In the genomic region with DNA sequence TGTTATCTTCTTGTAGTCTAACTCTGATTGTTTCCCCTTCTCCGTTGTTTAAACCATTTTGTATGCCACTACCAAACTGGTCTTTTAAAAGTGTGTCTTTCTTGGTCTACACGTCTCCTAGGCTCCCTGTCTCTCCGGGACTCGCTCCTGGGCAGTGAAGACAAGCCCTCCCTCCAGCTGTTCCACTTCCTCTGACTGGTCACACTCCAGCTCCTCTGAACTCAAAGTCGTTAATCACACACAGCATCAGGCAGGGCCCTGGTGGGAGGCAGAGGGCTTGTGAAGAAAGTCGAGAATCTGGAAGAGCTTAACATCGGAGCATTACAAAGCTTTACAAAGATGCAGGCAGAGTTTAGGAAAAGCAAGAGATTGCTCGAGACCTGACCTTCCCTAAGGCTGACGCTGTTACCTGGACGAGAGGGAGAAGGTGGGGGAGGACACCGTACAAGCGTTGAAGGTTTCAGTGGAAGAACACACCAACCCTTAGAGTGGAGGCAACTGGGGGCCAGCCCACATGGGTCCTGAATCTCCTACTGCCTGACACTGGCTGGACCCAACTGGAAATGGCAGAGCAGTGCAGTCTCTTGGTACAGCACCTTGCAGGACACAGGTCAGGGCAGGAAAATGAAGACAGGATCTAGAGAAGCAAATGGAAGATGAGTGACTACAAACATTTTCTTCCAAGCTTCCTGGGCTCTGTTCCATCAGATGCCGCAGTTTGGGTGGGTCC, we compare ENCODE assay signal across 15 mouse cellular contexts. TPM values are rescaled to one million over a fixed set of nuclear protein-coding genes. Genes with fewer than 3 reads are reported as not detected.
DNase-seq lines count a peak whose midpoint lies in the region; ATAC-seq and TF ChIP-seq lines count a peak whose summit lies in the region.
"Had no signal": no experiment of that assay in that cellular context is flagged by ENCODE, and none has a peak within 500 bp of the region (broad histone marks: within the 10 kb centered on the region; RNA-seq: fewer than 3 reads in every experiment).

No protein-coding gene starts in this region.

- H3K9me3 ChIP-seq in megakaryocyte, embryonic 14.5 days: peaks cover 13% of the 10 kb centered on the region
- H3K9me3 ChIP-seq in kidney, postnatal 0 days (replicated peaks; ENCODE audit: low read length): no peaks in the 10 kb centered on the region; the same call in 1 of the 2 replicates
- no peaks in the 10 kb centered on the region for H3K9me3 ChIP-seq in lung, postnatal 0 days (ENCODE audit: low read length)
- H3K9me3 ChIP-seq in stomach, postnatal 0 days (ENCODE audit: control insufficient read depth, low read length): no peaks in the 10 kb centered on the region
- no peaks in the 10 kb centered on the region for H3K9me3 ChIP-seq in forebrain, embryonic 16.5 days (ENCODE audit: control insufficient read depth, low read length)
- H3K9me3 ChIP-seq: hindbrain, embryonic 13.5 days; midbrain, embryonic 12.5 days had no signal

- H3K4me1 ChIP-seq in megakaryocyte, embryonic 14.5 days: peaks cover 43% of the 10 kb centered on the region
- H3K4me1 ChIP-seq in kidney, postnatal 0 days (replicated peaks; ENCODE audit: insufficient read depth, low read length): peaks cover 14% of the 10 kb centered on the region
- peaks cover 7% of the 10 kb centered on the region; the same call in 1 of the 2 replicates for H3K4me1 ChIP-seq in lung, postnatal 0 days (ENCODE audit: insufficient read depth, low read depth, low read length)
- peaks cover 5% of the 10 kb centered on the region; the same call in 1 of the 2 replicates for H3K4me1 ChIP-seq in stomach, postnatal 0 days (replicated peaks; ENCODE audit: control insufficient read depth, insufficient read depth)
- H3K4me1 ChIP-seq in forebrain, embryonic 16.5 days (replicated peaks; ENCODE audit: control insufficient read depth, insufficient read depth, low read length): peaks cover 7% of the 10 kb centered on the region

- H3K9ac ChIP-seq in kidney, postnatal 0 days (ENCODE audit: low read depth, low read length): 0 out of 2 replicates have a peak overlapping the region, but pooled peaks have one; percentile 18
- no peak overlapping the region for H3K9ac ChIP-seq in lung, postnatal 0 days (replicated peaks; ENCODE audit: low read depth)
- no peak overlapping the region for H3K9ac ChIP-seq in stomach, postnatal 0 days (ENCODE audit: low read length)
- H3K9ac ChIP-seq in forebrain, embryonic 16.5 days (replicated peaks; ENCODE audit: low read depth, low read length): no peak overlapping the region
- H3K9ac ChIP-seq: hindbrain, embryonic 13.5 days; midbrain, embryonic 12.5 days had no signal

- peaks cover 15% of the 10 kb centered on the region for H3K36me3 ChIP-seq in megakaryocyte, embryonic 14.5 days (replicated peaks; ENCODE audit: low read length)
- H3K36me3 ChIP-seq in kidney, postnatal 0 days (ENCODE audit: insufficient read depth, low read length): no peaks in the 10 kb centered on the region
- no peaks in the 10 kb centered on the region for H3K36me3 ChIP-seq in lung, postnatal 0 days (ENCODE audit: insufficient read depth, low read length)
- H3K36me3 ChIP-seq in stomach, postnatal 0 days (ENCODE audit: control insufficient read depth, insufficient read depth, low read length): no peaks in the 10 kb centered on the region
- H3K36me3 ChIP-seq in forebrain, embryonic 16.5 days (ENCODE audit: control insufficient read depth, insufficient read depth): no peaks in the 10 kb centered on the region

- peak overlapping the region; percentile 39 for H3K4me2 ChIP-seq in kidney, postnatal 0 days (ENCODE audit: low read length)
- no peak overlapping the region for H3K4me2 ChIP-seq in lung, postnatal 0 days (replicated peaks; ENCODE audit: low read depth, low read length)
- no peak overlapping the region for H3K4me2 ChIP-seq in stomach, postnatal 0 days (replicated peaks; ENCODE audit: low read depth)
- no peak overlapping the region for H3K4me2 ChIP-seq in forebrain, embryonic 16.5 days (ENCODE audit: low read length)
- H3K4me2 ChIP-seq: heart, embryonic 11.5 days; hindbrain, embryonic 13.5 days; midbrain, embryonic 12.5 days had no signal

- no peak for TF ChIP-seq EP300 in lung, postnatal 0 days (IDR thresholded peaks at IDR 0.05)
- TF ChIP-seq EP300 in stomach, postnatal 0 days (optimal IDR thresholded peaks at IDR 0.05): no peak

- ATAC-seq in megakaryocyte, adult 5-6 weeks (ENCODE audit: poor library complexity, severe bottlenecking): no peak
- peak; percentile 87 for ATAC-seq in kidney, postnatal 0 days (replicated peaks; ENCODE audit: low FRiP score, low read depth)
- peak; percentile 85 for ATAC-seq in lung, postnatal 0 days
- peak; percentile 65; the same call in 1 of the 2 replicates for ATAC-seq in stomach, postnatal 0 days (ENCODE audit: low FRiP score, low TSS enrichment)
- ATAC-seq in forebrain, embryonic 16.5 days: no peak

- H3K4me3 ChIP-seq in megakaryocyte, embryonic 14.5 days (replicated peaks): peak overlapping the region; percentile 0
- no peak overlapping the region for H3K4me3 ChIP-seq in kidney, postnatal 0 days (replicated peaks; ENCODE audit: low read depth, low read length)
- H3K4me3 ChIP-seq in lung, postnatal 0 days (ENCODE audit: low read depth, low read length): no peak overlapping the region
- no peak overlapping the region for H3K4me3 ChIP-seq in stomach, postnatal 0 days (ENCODE audit: low read depth, low read length)
- no peak overlapping the region for H3K4me3 ChIP-seq in forebrain, embryonic 16.5 days (replicated peaks; ENCODE audit: low read length)
- H3K4me3 ChIP-seq: hindbrain, embryonic 13.5 days; midbrain, embryonic 12.5 days had no signal

- TF ChIP-seq CTCF in kidney, postnatal 0 days (IDR thresholded peaks at IDR 0.05; ENCODE audit: low read depth): no peak
- no peak for TF ChIP-seq CTCF in lung, postnatal 0 days (IDR thresholded peaks at IDR 0.05)
- no peak for TF ChIP-seq CTCF in stomach, postnatal 0 days (IDR thresholded peaks at IDR 0.05; ENCODE audit: low read depth)

- peak; percentile 95 for DNase-seq in kidney, postnatal 0 days (ENCODE audit: low spot score)
- DNase-seq in lung, postnatal 0 days (ENCODE audit: low spot score): peak; percentile 59
- no peak for DNase-seq in stomach, postnatal 0 days (ENCODE audit: low spot score)
- DNase-seq in layer of hippocampus, adult 9-10 months (ENCODE audit: low spot score): no peak
- DNase-seq: cerebellum, adult 9-10 months; right cerebral cortex, postnatal 14 days had no signal

- WGBS in kidney, postnatal 0 days: 10% methylated on average over 13 of the region's 13 CpGs
- WGBS in lung, postnatal 0 days: 27% methylated on average over 13 of the region's 13 CpGs
- WGBS in stomach, postnatal 0 days: 28% methylated on average over 13 of the region's 13 CpGs
- 56% methylated on average over 13 of the region's 13 CpGs for WGBS in forebrain, embryonic 16.5 days

- H3K27me3 ChIP-seq in megakaryocyte, embryonic 14.5 days (replicated peaks): no peaks in the 10 kb centered on the region
- no peaks in the 10 kb centered on the region for H3K27me3 ChIP-seq in kidney, postnatal 0 days (ENCODE audit: insufficient read depth, low read length)
- H3K27me3 ChIP-seq in lung, postnatal 0 days (replicated peaks; ENCODE audit: insufficient read depth, low read length): no peaks in the 10 kb centered on the region
- no peaks in the 10 kb centered on the region for H3K27me3 ChIP-seq in stomach, postnatal 0 days (ENCODE audit: control insufficient read depth, insufficient read depth, low read length)
- no peaks in the 10 kb centered on the region for H3K27me3 ChIP-seq in forebrain, embryonic 16.5 days (replicated peaks; ENCODE audit: control insufficient read depth, insufficient read depth, low read length)
- H3K27me3 ChIP-seq: hindbrain, embryonic 13.5 days; midbrain, embryonic 12.5 days had no signal

- H3K27ac ChIP-seq in kidney, postnatal 0 days: peak overlapping the region; percentile 65
- no peak overlapping the region for H3K27ac ChIP-seq in lung, postnatal 0 days (ENCODE audit: low read length)
- 0 out of 2 replicates have a peak overlapping the region, but pooled peaks have one; percentile 53 for H3K27ac ChIP-seq in stomach, postnatal 0 days (replicated peaks)
- no peak overlapping the region for H3K27ac ChIP-seq in forebrain, embryonic 16.5 days (ENCODE audit: low read length)
- H3K27ac ChIP-seq: hindbrain, embryonic 13.5 days; midbrain, embryonic 12.5 days had no signal

RNA-seq across cellular contexts. Expression of gene Tbcc, which starts 6.9 kb away (rescaled TPM):
- polyA plus RNA-seq in megakaryocyte, embryonic 14.5 days (2012; ENCODE audit: insufficient read depth, low replicate concordance): 23.7 and 40.2 TPM in 2 replicates
- total RNA-seq in megakaryocyte, adult 5-6 weeks (2015): 8.6 and 13.5 TPM in 2 replicates
- 10.8 and 13.3 TPM in 2 replicates for total RNA-seq in megakaryocyte, adult 5-6 weeks (2017)
- polyA plus RNA-seq in kidney, postnatal 0 days (2015; fragmentation: Nextera tagmentation; extraction: Ambion mirVana): 58.2 and 71.4 TPM in 2 replicates
- 47.7 and 51.0 TPM in 2 replicates for polyA plus RNA-seq in lung, postnatal 0 days (2015; fragmentation: Nextera tagmentation; extraction: Ambion mirVana)
- 42.2 and 45.5 TPM in 2 replicates for polyA plus RNA-seq in stomach, postnatal 0 days (2015; fragmentation: Nextera tagmentation; extraction: Ambion mirVana)
- 52.6 and 55.6 TPM in 2 replicates for polyA plus RNA-seq in forebrain, embryonic 16.5 days (2015; fragmentation: Nextera tagmentation; extraction: Ambion mirVana)

RNA-seq across cellular contexts. Expression of gene Prph2, which starts 12.9 kb away (rescaled TPM):
- 0.13 TPM in 1 of 2 replicates, not detected in the other for polyA plus RNA-seq in megakaryocyte, embryonic 14.5 days (2012; ENCODE audit: insufficient read depth, low replicate concordance)
- total RNA-seq in megakaryocyte, adult 5-6 weeks (2015): not detected in 2 replicates
- not detected in 2 replicates for total RNA-seq in megakaryocyte, adult 5-6 weeks (2017)
- polyA plus RNA-seq in kidney, postnatal 0 days (2015; fragmentation: Nextera tagmentation; extraction: Ambion mirVana): 0.11 and 0.16 TPM in 2 replicates
- not detected in 2 replicates for polyA plus RNA-seq in lung, postnatal 0 days (2015; fragmentation: Nextera tagmentation; extraction: Ambion mirVana)
- polyA plus RNA-seq in stomach, postnatal 0 days (2015; fragmentation: Nextera tagmentation; extraction: Ambion mirVana): not detected in 2 replicates
- not detected in 2 replicates for polyA plus RNA-seq in forebrain, embryonic 16.5 days (2015; fragmentation: Nextera tagmentation; extraction: Ambion mirVana)
- total RNA-seq: layer of hippocampus, adult 8-10 months; neutrophil, adult 5-6 weeks had no signal
- polyA plus RNA-seq: heart, embryonic 11.5 days; hindbrain, embryonic 13.5 days; limb, embryonic 14.5 days; midbrain, embryonic 12.5 days had no signal

RNA-seq across cellular contexts. Expression of gene Bicral, which starts 39.1 kb away (rescaled TPM):
- 0.62 and 1.8 TPM in 2 replicates for polyA plus RNA-seq in megakaryocyte, embryonic 14.5 days (2012; ENCODE audit: insufficient read depth, low replicate concordance)
- 25.2 and 32.4 TPM in 2 replicates for total RNA-seq in megakaryocyte, adult 5-6 weeks (2015)
- total RNA-seq in megakaryocyte, adult 5-6 weeks (2017): 20.3 and 21.1 TPM in 2 replicates
- 2.9 and 4.1 TPM in 2 replicates for polyA plus RNA-seq in kidney, postnatal 0 days (2015; fragmentation: Nextera tagmentation; extraction: Ambion mirVana)
- polyA plus RNA-seq in lung, postnatal 0 days (2015; fragmentation: Nextera tagmentation; extraction: Ambion mirVana): 3.0 and 3.4 TPM in 2 replicates
- polyA plus RNA-seq in stomach, postnatal 0 days (2015; fragmentation: Nextera tagmentation; extraction: Ambion mirVana): 2.3 and 2.8 TPM in 2 replicates
- 8.8 and 10.0 TPM in 2 replicates for polyA plus RNA-seq in forebrain, embryonic 16.5 days (2015; fragmentation: Nextera tagmentation; extraction: Ambion mirVana)

Comparison
In these comparisons a context has a peak if more than half of its experiments do, and no peak if none do; other contexts are left out.
1. ATAC-seq: peak in kidney, postnatal 0 days (single experiment), lung, postnatal 0 days (single experiment) and stomach, postnatal 0 days (single experiment); none in megakaryocyte, adult 5-6 weeks (single experiment) and forebrain, embryonic 16.5 days (single experiment).
2. DNase-seq: peak in kidney, postnatal 0 days (single experiment) and lung, postnatal 0 days (single experiment); none in stomach, postnatal 0 days (single experiment) and layer of hippocampus, adult 9-10 months (single experiment).
3. H3K27ac ChIP-seq: peak in kidney, postnatal 0 days (single experiment) and stomach, postnatal 0 days (single experiment); none in lung, postnatal 0 days (single experiment) and forebrain, embryonic 16.5 days (single experiment).